Mouse (Mus musculus) liver, embryonic 12.5 days (tissue): ENCODE results near the gene Olfr1066. TPM values are rescaled to one million over a fixed set of nuclear protein-coding genes. Genes with fewer than 3 reads are reported as not detected.
"Not testable (repeated sequence)": the region's sequence is repeated elsewhere in the genome, so short reads cannot be mapped to it uniquely, and the experiment has no call there.

ENCODE experiments used
- ATAC-seq: fragments of 200-750 bp; cut with Nextera tagmentation; 2 replicates; pipeline ENCODE4 v1.8.0; 2017; ENCODE audit warnings: moderate number of reproducible peaks, mild to moderate bottlenecking, moderate library complexity
- H3K27ac ChIP-seq: fragments of 300-500 bp; sonication (generic); 2 replicates; pipeline ENCODE4 v1.5.1; 2016; ENCODE audit warnings: mild to moderate bottlenecking
- H3K27me3 ChIP-seq: fragments of 300-500 bp; sonication (generic); replicated peaks from 2 replicates; pipeline ENCODE4 v1.6.1; 2016; ENCODE audit warnings: mild to moderate bottlenecking, moderate library complexity
- H3K36me3 ChIP-seq: fragments of 300-500 bp; sonication (generic); 2 replicates; pipeline ENCODE4 v1.6.1; 2016; ENCODE audit warnings: mild to moderate bottlenecking, moderate library complexity
- H3K4me1 ChIP-seq: fragments of 300-500 bp; sonication (generic); 2 replicates; pipeline ENCODE4 v1.6.1; 2016
- H3K4me2 ChIP-seq: fragments of 300-500 bp; sonication (generic); 2 replicates; pipeline ENCODE4 v1.6.1; 2016; ENCODE audit warnings: mild to moderate bottlenecking, moderate library complexity
- H3K4me3 ChIP-seq: fragments of 300-500 bp; sonication (generic); 2 replicates; pipeline ENCODE4 v1.5.1; 2016; ENCODE audit warnings: mild to moderate bottlenecking, moderate library complexity
- H3K9ac ChIP-seq: fragments of 300-500 bp; sonication (generic); 2 replicates; pipeline ENCODE4 v1.6.1; 2016; ENCODE audit warnings: mild to moderate bottlenecking, moderate library complexity
- H3K9me3 ChIP-seq: fragments of 300-500 bp; sonication (generic); replicated peaks from 2 replicates; pipeline ENCODE4 v1.6.1; 2016; ENCODE audit warnings: mild to moderate bottlenecking, moderate library complexity
- WGBS: fragments of 180-500 bp; shearing (Covaris S2); methylation state at CpG from one replicate; pipeline ENCODE4 v1.1.7; 2016; ENCODE audit not compliant: insufficient replicate concordance; 5-methylcytosine and 5-hydroxymethylcytosine counted together
- polyA plus RNA-seq: library from polyadenylated mRNA; unstranded; fragments of >200 nt; fragmentation: Nextera tagmentation; extraction: Ambion mirVana; gene quantifications from 2 replicates; pipeline ENCODE4 v1.2.1, GENCODE M21; 2016

Gene Olfr1066
- not detected in 2 replicates for polyA plus RNA-seq

DNA sequence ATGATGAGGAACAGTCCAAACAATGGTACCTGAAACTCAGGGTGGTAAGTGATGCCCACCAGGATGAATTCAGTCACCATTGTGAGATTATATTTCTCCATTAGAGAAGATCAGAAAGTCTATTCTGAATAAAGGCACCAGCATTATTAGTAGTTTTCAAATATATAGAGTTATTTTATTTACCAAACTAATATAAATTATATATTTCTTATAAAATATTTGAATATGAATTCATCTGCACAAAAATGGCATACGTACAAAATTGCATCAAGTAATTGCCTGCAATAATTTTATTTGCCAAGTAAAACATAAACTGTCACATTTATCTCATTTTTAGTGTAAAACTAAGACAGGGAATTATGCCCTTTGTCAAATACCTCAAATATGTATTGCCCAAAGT is at the start of gene Olfr1066:
Gene Olfr1066, minus strand, starts transcription at position 101 of the 400 bp plus-strand sequence.
- H3K36me3 ChIP-seq: no peaks in the 10 kb centered on the region
- no peak within 1 kb of the TSS for H3K9ac ChIP-seq
- no peaks in the 10 kb centered on the region for H3K9me3 ChIP-seq
- 60% methylated on average over 1 of the region's 1 CpGs for WGBS
- no peak within 1 kb of the TSS for H3K27ac ChIP-seq
- no peak within 1 kb of the TSS for H3K4me2 ChIP-seq
- H3K4me1 ChIP-seq: no peaks in the 10 kb centered on the region
- H3K4me3 ChIP-seq: no peak within 1 kb of the TSS
- H3K27me3 ChIP-seq: no peaks in the 10 kb centered on the region
- ATAC-seq: no peak

DNA sequence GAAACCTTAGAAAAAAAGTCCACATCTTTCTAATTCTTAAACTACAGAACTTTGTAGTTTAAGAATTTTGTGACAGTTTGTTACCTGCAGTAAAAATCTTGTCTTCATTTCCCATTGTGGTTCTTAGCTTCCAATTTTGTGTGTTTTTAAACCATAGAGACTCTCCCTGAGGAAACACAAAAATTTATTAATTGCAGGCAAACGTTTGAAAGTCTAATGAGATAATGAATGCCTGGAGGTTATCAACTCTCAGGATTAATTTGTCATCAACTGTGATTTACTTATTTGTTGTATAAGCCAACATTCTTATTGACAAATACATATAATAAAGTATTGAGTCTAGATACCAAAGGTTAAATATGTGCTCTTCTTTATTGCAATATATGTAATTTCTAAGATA is 31.2 kb upstream of the Olfr1066 start, which contains the start of gene Olfr228:
Gene Olfr228, minus strand, starts transcription at position 101 of the 400 bp plus-strand sequence.
- Histone ChIP-seq H3K27ac (no peak within 1 kb of the TSS), H3K9me3 (no peaks in the 10 kb centered on the region), H3K9ac (no peak within 1 kb of the TSS), H3K4me2 (no peak within 1 kb of the TSS), H3K4me1 (no peaks in the 10 kb centered on the region), H3K27me3 (no peaks in the 10 kb centered on the region), H3K36me3 (no peaks in the 10 kb centered on the region), H3K4me3 (no peak within 1 kb of the TSS)
- no peak for ATAC-seq
- 24% methylated on average over 1 of the region's 1 CpGs for WGBS

DNA sequence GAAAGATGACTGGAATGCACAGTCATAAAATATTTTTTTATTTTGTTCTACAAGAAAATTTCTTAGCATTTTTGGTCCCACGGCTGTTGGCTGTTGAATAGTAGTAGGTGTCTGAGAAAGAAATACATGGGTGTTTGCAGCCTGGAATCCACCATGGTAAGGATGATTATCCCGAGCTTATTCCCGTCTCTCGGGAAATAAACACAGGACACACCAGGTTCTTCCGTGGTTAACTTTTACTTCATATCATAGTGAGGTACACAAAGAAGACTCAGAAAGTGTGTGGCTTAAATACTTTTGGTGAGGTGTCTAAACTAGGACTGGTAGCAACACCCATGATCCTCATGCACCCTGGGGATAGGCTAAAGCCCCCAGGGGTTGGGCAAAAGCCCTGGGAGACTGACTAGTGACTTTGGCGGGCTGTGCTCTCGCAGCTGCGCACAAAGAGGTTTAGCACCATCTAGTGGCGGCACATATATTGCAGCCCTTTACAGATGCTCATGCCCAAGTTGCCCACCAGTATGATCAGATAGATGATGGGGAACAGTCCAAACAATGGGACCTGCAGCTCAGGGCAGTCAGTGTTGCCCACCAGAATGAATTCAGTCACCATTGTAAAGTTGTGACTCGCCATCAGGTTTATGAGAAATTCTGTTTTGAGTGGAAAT is 8.5 kb upstream of the Olfr1066 start:
- Histone ChIP-seq H3K4me1 (no peaks in the 10 kb centered on the region), H3K27me3 (no peaks in the 10 kb centered on the region), H3K9ac (no peak overlapping the region), H3K27ac (no peak overlapping the region), H3K9me3 (no peaks in the 10 kb centered on the region), H3K4me2 (no peak overlapping the region), H3K36me3 (no peaks in the 10 kb centered on the region), H3K4me3 (no peak overlapping the region)
- no peak for ATAC-seq
- WGBS: 31% methylated on average over 10 of the region's 10 CpGs

GRCm38 (mm10) chr2:86460434-86460833 is 4.4 kb upstream of the Olfr1066 start:
- H3K27me3 ChIP-seq: no peaks in the 10 kb centered on the region
- no peaks in the 10 kb centered on the region for H3K9me3 ChIP-seq
- WGBS: 55% methylated on average over 1 of the region's 1 CpGs
- ATAC-seq: no peak
- H3K36me3 ChIP-seq: no peaks in the 10 kb centered on the region
- no peak overlapping the region for H3K4me3 ChIP-seq
- no peak overlapping the region for H3K27ac ChIP-seq
- H3K9ac ChIP-seq: no peak overlapping the region
- no peak overlapping the region for H3K4me2 ChIP-seq
- no peaks in the 10 kb centered on the region for H3K4me1 ChIP-seq

DNA sequence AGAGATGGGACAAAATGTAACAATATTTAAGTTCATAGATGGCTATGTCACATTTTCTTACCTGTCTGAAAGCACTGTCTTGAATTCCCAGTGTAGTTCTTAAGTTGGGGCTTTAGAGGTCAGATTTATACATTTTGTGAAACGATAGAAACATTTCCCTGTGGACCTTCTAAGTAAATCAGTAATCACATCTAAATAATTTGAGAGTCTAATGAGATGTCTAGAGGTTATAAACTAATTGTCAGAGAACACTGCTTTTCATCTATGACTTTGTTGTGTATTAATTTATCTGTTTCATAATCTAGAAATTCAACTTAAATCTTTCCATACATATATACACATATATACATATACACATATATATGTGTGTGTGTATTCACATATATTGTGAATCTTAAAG is 5.6 kb downstream of the Olfr1066 start, which contains the start of gene Olfr1065:
Gene Olfr1065, minus strand, starts transcription at position 101 of the 400 bp plus-strand sequence.
- not testable (repeated sequence) for H3K4me1 ChIP-seq, H3K36me3 ChIP-seq, H3K27me3 ChIP-seq, H3K9me3 ChIP-seq, H3K9ac ChIP-seq, ATAC-seq, H3K4me2 ChIP-seq, H3K27ac ChIP-seq, H3K4me3 ChIP-seq
- WGBS: 33% methylated on average over 1 of the region's 1 CpGs

DNA sequence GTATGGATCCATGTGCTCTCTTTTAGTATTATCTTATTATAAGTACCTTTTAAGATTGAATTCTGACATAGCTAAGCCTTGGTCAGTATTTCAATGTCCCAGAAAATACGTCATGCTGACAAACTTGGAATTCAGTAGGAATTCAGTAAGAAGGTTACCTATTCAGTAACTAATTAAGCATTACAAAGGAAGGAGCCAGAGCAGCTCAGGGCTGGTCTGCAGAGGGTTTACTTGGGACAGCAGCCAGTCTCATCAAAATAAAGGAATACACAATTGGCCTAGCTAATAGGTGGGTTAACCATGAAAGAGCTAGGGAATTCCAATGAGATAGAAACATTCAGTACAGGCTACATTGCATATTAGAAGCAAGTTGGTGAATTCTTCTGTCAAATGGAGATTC is 14.0 kb downstream of the Olfr1066 start:
- H3K4me3 ChIP-seq, H3K4me2 ChIP-seq, H3K27me3 ChIP-seq, ATAC-seq, H3K4me1 ChIP-seq, H3K9me3 ChIP-seq, H3K27ac ChIP-seq, H3K36me3 ChIP-seq, H3K9ac ChIP-seq: not testable (repeated sequence)
- WGBS: 57% methylated on average over 1 of the region's 1 CpGs

DNA sequence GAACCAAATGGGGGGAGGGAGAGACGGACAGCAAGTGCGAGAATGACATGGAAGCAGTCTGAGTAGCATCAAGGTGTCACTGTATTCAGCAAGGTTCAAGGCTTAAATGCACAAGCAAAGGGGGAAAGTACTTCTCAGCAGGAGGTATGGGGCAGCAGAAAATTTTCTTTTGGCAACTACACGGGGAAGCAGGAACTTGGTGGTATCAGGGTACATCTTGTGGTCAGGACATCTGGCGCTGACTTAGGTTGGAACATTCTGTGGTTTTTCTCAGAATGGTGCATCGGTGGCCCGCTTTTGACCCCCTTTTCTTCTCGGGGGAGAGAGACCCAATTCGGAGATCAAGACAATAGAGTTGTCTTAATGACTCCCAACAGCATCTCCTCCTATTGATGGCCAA is 27.6 kb downstream of the Olfr1066 start:
- ATAC-seq, H3K9ac ChIP-seq: not testable (repeated sequence)

DNA sequence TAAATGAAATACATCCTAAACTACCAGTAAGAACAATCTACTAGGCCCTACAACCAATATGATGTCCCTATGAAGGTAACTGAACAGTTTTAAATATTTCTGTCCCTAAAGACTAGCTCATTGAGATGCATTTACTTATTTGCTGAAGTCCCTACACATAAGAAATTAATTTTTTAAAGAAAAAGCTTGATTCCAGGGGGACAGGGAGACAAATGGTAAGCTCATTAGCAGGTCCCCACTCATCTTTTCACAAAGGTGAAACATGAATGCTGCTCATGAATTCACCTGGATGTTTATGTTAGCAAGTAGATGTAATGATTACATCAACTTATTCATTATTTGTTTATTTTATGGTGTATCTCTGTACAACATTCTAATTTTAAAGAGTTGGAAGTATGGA is 29.4 kb downstream of the Olfr1066 start, which contains the start of gene Olfr1062:
Gene Olfr1062, minus strand, starts transcription at position 101 of the 400 bp plus-strand sequence.
- ATAC-seq, H3K36me3 ChIP-seq, H3K4me3 ChIP-seq, H3K9ac ChIP-seq, H3K9me3 ChIP-seq, H3K27me3 ChIP-seq, H3K4me1 ChIP-seq, H3K27ac ChIP-seq, H3K4me2 ChIP-seq: not testable (repeated sequence)

More for the DNA sequence above, 27.6 kb downstream of the Olfr1066 start:
- 43% methylated on average over 8 of the region's 8 CpGs for whole genome bisulfite sequencing
- H3K4me3 ChIP-seq, H3K4me1 ChIP-seq, H3K4me2 ChIP-seq, H3K9me3 ChIP-seq, H3K36me3 ChIP-seq, H3K27ac ChIP-seq, H3K27me3 ChIP-seq: not testable (repeated sequence)

- Histone ChIP-seq H3K27ac (no peak within 1 kb of the TSS), H3K4me1 (no peaks in the 10 kb centered on the region), H3K9me3 (no peaks in the 10 kb centered on the region), H3K4me2 (no peak within 1 kb of the TSS), H3K27me3 (no peaks in the 10 kb centered on the region), H3K4me3 (no peak within 1 kb of the TSS), H3K9ac (no peak within 1 kb of the TSS), H3K36me3 (no peaks in the 10 kb centered on the region)
- no peak for ATAC-seq
- 67% methylated on average over 1 of the region's 1 CpGs for WGBS
These were observed 42.1 kb downstream of the Olfr1066 start, which contains the start of gene Olfr1061 for GRCm38 (mm10) chr2:86413950-86414349. Olfr1061 (minus strand) TSS chr2:86414050.

Other genes starting within 250 kb of the Olfr1066 start
- gene Olfr1046, start 237.0 kb downstream of the Olfr1066 start, polyA plus RNA-seq: not detected in 2 replicates
- not detected in 2 replicates for gene Olfr1047, start 224.9 kb downstream of the Olfr1066 start, polyA plus RNA-seq
- gene Olfr1048, start 216.0 kb downstream of the Olfr1066 start, polyA plus RNA-seq: not detected in 2 replicates
- not detected in 2 replicates for gene Olfr1049, start 197.9 kb downstream of the Olfr1066 start, polyA plus RNA-seq
- gene Olfr1051, start 177.2 kb downstream of the Olfr1066 start, polyA plus RNA-seq: not detected in 2 replicates
- not detected in 2 replicates for gene Olfr1052, start 163.8 kb downstream of the Olfr1066 start, polyA plus RNA-seq
- gene Olfr1053, start 141.0 kb downstream of the Olfr1066 start, polyA plus RNA-seq: not detected in 2 replicates
- gene Olfr1054, start 120.8 kb downstream of the Olfr1066 start, polyA plus RNA-seq: not detected in 2 replicates
- gene Olfr1055, start 106.0 kb downstream of the Olfr1066 start, polyA plus RNA-seq: not detected in 2 replicates
- not detected in 2 replicates for gene Olfr1056, start 93.8 kb downstream of the Olfr1066 start, polyA plus RNA-seq
- gene Olfr1057, start 77.9 kb downstream of the Olfr1066 start, polyA plus RNA-seq: not detected in 2 replicates
- gene Olfr1058, start 67.7 kb downstream of the Olfr1066 start, polyA plus RNA-seq: not detected in 2 replicates
- not detected in 2 replicates for gene Olfr1061, start 42.2 kb downstream of the Olfr1066 start, polyA plus RNA-seq
- not detected in 2 replicates for gene Olfr1062, start 29.5 kb downstream of the Olfr1066 start, polyA plus RNA-seq
- not detected in 2 replicates for gene Olfr1065, start 5.7 kb downstream of the Olfr1066 start, polyA plus RNA-seq
- not detected in 2 replicates for gene Olfr228, start 31.1 kb upstream of the Olfr1066 start, polyA plus RNA-seq
- not detected in 2 replicates for gene Olfr1076, start 52.2 kb upstream of the Olfr1066 start, polyA plus RNA-seq
- not detected in 2 replicates for gene Olfr1079, start 86.2 kb upstream of the Olfr1066 start, polyA plus RNA-seq
- gene Olfr1080, start 102.0 kb upstream of the Olfr1066 start, polyA plus RNA-seq: not detected in 2 replicates
- gene Olfr1082, start 142.7 kb upstream of the Olfr1066 start, polyA plus RNA-seq: not detected in 2 replicates
- not detected in 2 replicates for gene Olfr1084, start 183.5 kb upstream of the Olfr1066 start, polyA plus RNA-seq
- gene Olfr1085, start 205.8 kb upstream of the Olfr1066 start, polyA plus RNA-seq: not detected in 2 replicates
- not detected in 2 replicates for gene Olfr1086, start 223.8 kb upstream of the Olfr1066 start, polyA plus RNA-seq
- not detected in 2 replicates for gene Olfr1087, start 242.1 kb upstream of the Olfr1066 start, polyA plus RNA-seq